Mouse (Mus musculus) hindbrain, embryonic 16.5 days (tissue): ENCODE data around the gene Elf1. TPM values are rescaled to one million over a fixed set of nuclear protein-coding genes. Genes with fewer than 3 reads are reported as not detected.
"Not testable (repeated sequence)": the region's sequence is repeated elsewhere in the genome, so short reads cannot be mapped to it uniquely, and the experiment has no call there.

Experiments
- ATAC-seq: fragments of 200-750 bp; cut with Nextera tagmentation; 2 replicates; pipeline ENCODE4 v1.8.0; 2017; ENCODE audit warnings: moderate TSS enrichment, moderate library complexity
- H3K27ac ChIP-seq: fragments of 300-500 bp; sonication (generic); 2 replicates; pipeline ENCODE4 v1.5.1; 2014; ENCODE audit warnings: low read depth, mild to moderate bottlenecking, control low read depth, low read length, moderate library complexity
- H3K27me3 ChIP-seq: fragments of 300-500 bp; sonication (generic); replicated peaks from 2 replicates; pipeline ENCODE4 v1.6.1; 2014; ENCODE audit warnings: low read length; ENCODE audit not compliant: control insufficient read depth, insufficient read depth
- H3K36me3 ChIP-seq: fragments of 300-500 bp; sonication (generic); 2 replicates; pipeline ENCODE4 v1.6.1; 2014; ENCODE audit warnings: mild to moderate bottlenecking, low read length, moderate library complexity, mixed read lengths; ENCODE audit not compliant: control insufficient read depth, insufficient read depth
- H3K4me1 ChIP-seq: fragments of 300-500 bp; sonication (generic); 2 replicates; pipeline ENCODE4 v1.6.1; 2014; ENCODE audit warnings: low read depth, low read length; ENCODE audit not compliant: control insufficient read depth, insufficient read depth
- H3K4me2 ChIP-seq: fragments of 300-500 bp; sonication (generic); 2 replicates; pipeline ENCODE4 v1.6.1; 2014; ENCODE audit warnings: mild to moderate bottlenecking, low read length, control low read depth, moderate library complexity
- H3K4me3 ChIP-seq: fragments of 300-500 bp; sonication (generic); 2 replicates; pipeline ENCODE4 v1.5.1; 2014; ENCODE audit warnings: mild to moderate bottlenecking, low read length, control low read depth, moderate library complexity
- H3K9ac ChIP-seq: fragments of 300-500 bp; sonication (generic); 2 replicates; pipeline ENCODE4 v1.6.1; 2014; ENCODE audit warnings: low read depth, mild to moderate bottlenecking, control low read depth, low read length, moderate library complexity
- H3K9me3 ChIP-seq: fragments of 300-500 bp; sonication (generic); 2 replicates; pipeline ENCODE4 v1.6.1; 2014; ENCODE audit warnings: mild to moderate bottlenecking, low read length, moderate library complexity; ENCODE audit not compliant: control insufficient read depth
- WGBS: fragments of 180-500 bp; shearing (Covaris S2); extraction: QIAGEN DNeasy Blood & Tissue Kit; methylation state at CpG from one replicate; pipeline ENCODE4 v1.1.7; 2014; 5-methylcytosine and 5-hydroxymethylcytosine counted together
- polyA plus RNA-seq: library from polyadenylated mRNA; unstranded; fragments of >200 nt; fragmentation: Nextera tagmentation; extraction: Ambion mirVana; gene quantifications from 2 replicates; pipeline ENCODE4 v1.2.1, GENCODE M21; 2015

The Elf1 gene
- polyA plus RNA-seq = 1.7 and 2.4 TPM in 2 replicates

DNA sequence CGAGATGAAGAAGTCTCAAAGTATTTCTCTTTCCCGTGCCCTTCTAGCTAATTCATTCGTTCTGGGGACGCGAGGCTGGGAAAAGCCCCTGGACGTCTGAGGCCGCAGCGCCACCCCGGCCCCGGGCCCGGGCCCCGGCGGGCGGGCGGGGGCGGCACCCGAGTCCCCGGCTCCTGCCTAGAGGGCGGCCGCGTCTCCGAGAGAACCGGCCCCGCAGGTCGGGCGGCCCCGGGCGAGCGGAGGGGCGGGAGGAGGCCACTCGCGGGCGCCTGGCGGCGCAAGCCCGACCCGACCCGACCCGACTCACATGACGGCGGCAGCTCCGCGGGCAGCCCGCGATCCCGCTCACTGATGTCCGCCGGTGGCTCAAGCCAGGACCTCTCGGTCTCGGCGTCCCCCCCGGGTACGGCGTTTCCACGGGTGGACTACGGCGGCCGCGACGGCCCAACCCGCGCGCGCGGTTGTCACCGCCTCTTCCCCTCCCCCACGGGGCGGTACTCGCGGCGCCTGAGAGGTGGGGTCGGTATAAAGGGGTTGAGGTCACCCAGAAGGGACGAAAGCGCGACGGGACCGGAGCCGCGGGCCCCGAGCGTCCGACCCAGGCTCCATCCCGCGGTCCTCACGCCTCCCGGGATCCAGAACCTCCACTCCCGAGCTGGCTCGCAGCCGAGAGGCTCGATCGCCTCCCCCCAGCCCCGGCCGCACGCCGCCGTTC lies at the start of gene Elf1:
Gene Elf1, plus strand, starts transcription at position 571 of the 715 bp plus-strand sequence.
- Histone ChIP-seq H3K9ac (peak within 1 kb of the TSS; percentile 99), H3K36me3 (peaks cover 4% of the 10 kb centered on the region), H3K4me2 (peak within 1 kb of the TSS; percentile 78), H3K4me3 (peak within 1 kb of the TSS; percentile 93), H3K9me3 (no peaks in the 10 kb centered on the region), H3K4me1 (peaks cover 24% of the 10 kb centered on the region), H3K27ac (peak within 1 kb of the TSS; percentile 100), H3K27me3 (no peaks in the 10 kb centered on the region)
- ATAC-seq = peak; percentile 76
- WGBS = 0% methylated on average over 56 of the region's 96 CpGs

DNA sequence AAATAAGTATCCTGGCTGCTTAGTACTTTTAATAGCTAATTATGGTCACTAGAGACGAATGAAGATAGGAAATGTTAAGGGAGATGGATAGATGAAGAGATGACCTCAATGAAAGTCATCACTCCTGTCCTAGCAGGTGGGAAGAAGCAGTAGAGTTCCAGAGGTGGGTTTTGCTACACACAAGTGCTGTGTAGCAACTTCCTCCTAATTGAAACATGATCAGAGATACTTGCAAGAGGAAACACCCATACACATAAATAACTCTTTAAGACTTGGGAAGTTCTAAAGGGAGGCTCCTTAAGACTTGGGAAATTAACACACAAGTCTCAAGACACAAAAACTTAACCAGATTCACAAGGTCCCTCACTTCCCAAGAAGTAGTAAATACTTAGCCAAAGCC lies 46.9 kb upstream of the Elf1 start:
- H3K9me3 ChIP-seq = peaks cover 3% of the 10 kb centered on the region; the same call in 1 of the 2 replicates
- WGBS = 83% methylated on average over 1 of the region's 1 CpGs

DNA sequence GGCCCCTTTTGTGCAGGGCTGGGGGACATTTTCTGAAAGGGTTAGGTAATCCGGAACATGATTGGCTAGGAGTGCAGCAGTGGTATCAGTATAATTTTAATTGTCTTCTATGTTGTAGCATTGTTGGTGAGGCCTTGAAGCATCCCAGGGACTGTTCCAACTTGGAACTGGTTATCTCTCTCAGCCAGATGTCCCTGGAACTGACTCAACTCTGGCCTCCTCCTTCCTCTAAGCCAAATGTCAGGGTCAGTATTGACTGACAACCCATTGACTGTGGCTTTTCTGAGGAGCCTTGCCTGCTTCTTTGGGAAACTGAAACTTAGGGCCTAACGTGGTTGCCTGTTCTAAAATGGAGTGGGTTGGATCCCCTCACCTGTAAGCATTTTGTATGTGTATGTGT lies 40.3 kb upstream of the Elf1 start:
- Histone ChIP-seq H3K4me1 (peaks cover 5% of the 10 kb centered on the region), H3K27ac (no peak overlapping the region), H3K4me3 (no peak overlapping the region), H3K9ac (no peak overlapping the region), H3K9me3 (peaks cover 3% of the 10 kb centered on the region; the same call in 1 of the 2 replicates), H3K36me3 (no peaks in the 10 kb centered on the region), H3K27me3 (no peaks in the 10 kb centered on the region), H3K4me2 (no peak overlapping the region)
- no peak for ATAC-seq
- 85% methylated on average over 2 of the region's 2 CpGs for WGBS

More for the DNA sequence above, 46.9 kb upstream of the Elf1 start:
- Histone ChIP-seq H3K9ac (no peak overlapping the region), H3K4me3 (no peak overlapping the region), H3K27me3 (no peaks in the 10 kb centered on the region), H3K4me1 (no peaks in the 10 kb centered on the region), H3K36me3 (no peaks in the 10 kb centered on the region), H3K4me2 (no peak overlapping the region), H3K27ac (no peak overlapping the region)
- no peak for ATAC-seq

GRCm38 (mm10) chr14:79441441-79441840 lies 39.6 kb upstream of the Elf1 start:
- peaks cover 7% of the 10 kb centered on the region for H3K4me1 ChIP-seq
- H3K9me3 ChIP-seq = peaks cover 3% of the 10 kb centered on the region; the same call in 1 of the 2 replicates
- no peak overlapping the region for H3K9ac ChIP-seq
- no peaks in the 10 kb centered on the region for H3K36me3 ChIP-seq
- no peak overlapping the region for H3K4me3 ChIP-seq
- no peak overlapping the region for H3K27ac ChIP-seq
- H3K4me2 ChIP-seq = no peak overlapping the region
- WGBS = 86% methylated on average over 5 of the region's 5 CpGs
- H3K27me3 ChIP-seq = no peaks in the 10 kb centered on the region
- ATAC-seq = no peak

DNA sequence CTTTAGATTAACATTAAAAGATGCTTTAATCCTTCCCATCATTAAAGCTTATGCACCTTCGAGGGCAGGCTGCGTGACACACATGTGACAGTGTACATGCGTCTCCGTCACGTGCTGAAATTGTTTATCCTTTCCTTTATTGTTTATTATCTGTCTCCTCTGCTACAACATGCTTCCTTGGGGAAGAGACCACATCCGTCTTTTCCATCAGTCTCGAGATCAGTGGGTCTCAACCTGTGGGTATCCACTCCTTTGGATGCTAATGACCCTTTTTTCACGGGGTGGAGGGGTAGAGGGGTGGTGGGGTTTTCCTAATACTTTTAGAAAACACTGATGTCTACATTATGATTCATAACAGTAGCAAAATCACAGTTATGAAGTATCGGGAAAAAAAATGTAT lies 36.4 kb upstream of the Elf1 start:
- H3K27ac ChIP-seq = peak overlapping the region; percentile 80
- H3K27me3 ChIP-seq = no peaks in the 10 kb centered on the region
- ATAC-seq = peak; percentile 50
- peak overlapping the region; percentile 28; the same call in 1 of the 2 replicates for H3K4me3 ChIP-seq
- peaks cover 3% of the 10 kb centered on the region; the same call in 1 of the 2 replicates for H3K9me3 ChIP-seq
- H3K4me1 ChIP-seq = peaks cover 7% of the 10 kb centered on the region
- WGBS = 69% methylated on average over 9 of the region's 9 CpGs
- H3K9ac ChIP-seq = no peak overlapping the region
- peak overlapping the region; percentile 56 for H3K4me2 ChIP-seq
- H3K36me3 ChIP-seq = no peaks in the 10 kb centered on the region

DNA sequence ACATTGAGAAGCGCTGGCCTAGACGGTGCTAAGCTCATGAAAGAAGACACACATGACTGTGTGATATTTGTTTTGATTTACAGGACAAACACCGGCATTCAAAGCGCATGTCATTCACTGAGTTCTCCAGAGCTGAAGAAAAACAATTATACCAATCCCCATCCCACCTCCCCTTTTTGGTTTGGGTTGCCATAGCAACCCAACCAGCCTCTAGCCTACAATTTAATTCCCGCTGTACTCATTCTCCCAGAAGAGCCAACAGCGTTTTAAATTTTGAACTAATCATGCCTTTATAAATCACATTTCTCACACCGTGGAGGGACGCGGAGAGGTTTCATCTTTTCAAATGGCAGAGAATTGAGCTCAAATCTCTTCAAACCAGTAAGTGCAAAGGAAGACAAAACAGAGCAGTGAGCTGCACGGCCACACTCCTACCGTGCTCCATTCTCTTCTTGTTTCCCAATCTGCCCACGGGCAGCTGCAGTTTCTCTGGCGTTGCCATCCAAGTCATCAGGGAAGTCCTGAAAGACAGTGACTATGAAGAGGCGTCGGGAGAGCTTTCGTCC lies 35.9 kb upstream of the Elf1 start:
- ATAC-seq = peak; percentile 86
- Histone ChIP-seq H3K36me3 (no peaks in the 10 kb centered on the region), H3K27me3 (no peaks in the 10 kb centered on the region), H3K4me2 (peak overlapping the region; percentile 56), H3K4me1 (peaks cover 7% of the 10 kb centered on the region), H3K4me3 (peak overlapping the region; percentile 28), H3K27ac (peak overlapping the region; percentile 80), H3K9me3 (no peaks in the 10 kb centered on the region), H3K9ac (peak overlapping the region; percentile 41)
- WGBS = 19% methylated on average over 16 of the region's 16 CpGs

DNA sequence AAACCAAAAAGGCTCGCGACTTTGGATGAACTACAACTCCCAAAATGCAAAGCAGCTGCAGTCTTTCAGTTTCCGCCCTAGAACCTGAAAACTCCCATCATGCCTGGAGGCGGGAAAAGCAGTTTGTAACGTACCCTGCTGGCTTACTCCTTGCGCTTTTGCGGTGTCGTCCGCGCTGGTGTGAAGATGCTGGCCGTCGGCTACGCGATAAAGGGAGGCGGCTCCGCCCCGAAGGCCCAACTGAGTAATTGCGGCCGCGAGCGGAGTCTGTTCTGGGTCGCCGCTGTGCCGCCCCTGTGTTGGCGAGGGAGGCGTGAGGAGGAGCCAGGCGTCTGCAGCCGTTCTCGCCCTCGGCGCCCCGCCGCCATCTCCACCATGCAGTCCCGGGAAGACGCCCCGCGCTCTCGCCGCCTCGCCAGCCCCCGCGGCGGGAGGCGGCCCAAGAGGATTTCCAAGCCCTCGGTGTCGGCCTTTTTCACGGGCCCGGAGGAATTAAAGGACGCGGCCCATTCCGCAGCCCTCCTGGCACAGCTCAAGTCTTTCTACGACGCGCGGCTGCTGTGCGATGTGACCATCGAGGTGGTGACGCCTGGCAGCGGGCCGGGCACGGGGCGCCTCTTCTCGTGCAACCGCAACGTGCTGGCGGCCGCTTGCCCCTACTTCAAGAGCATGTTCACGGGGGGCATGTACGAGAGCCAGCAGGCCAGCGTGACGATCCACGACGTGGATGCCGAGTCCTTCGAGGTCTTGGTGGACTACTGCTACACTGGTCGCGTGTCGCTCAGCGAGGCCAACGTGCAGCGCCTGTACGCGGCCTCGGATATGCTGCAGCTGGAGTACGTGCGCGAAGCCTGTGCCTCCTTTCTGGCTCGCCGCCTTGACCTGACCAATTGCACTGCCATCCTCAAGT lies 29.1 kb upstream of the Elf1 start, which contains the start of gene Kbtbd6:
Gene Kbtbd6, plus strand, starts transcription at position 155 of the 910 bp plus-strand sequence.
- Histone ChIP-seq H3K4me3 (peak within 1 kb of the TSS; percentile 68), H3K9ac (peak within 1 kb of the TSS; percentile 66), H3K4me2 (peak within 1 kb of the TSS; percentile 82)
- H3K9me3 ChIP-seq, H3K27ac ChIP-seq, H3K4me1 ChIP-seq, H3K36me3 ChIP-seq, H3K27me3 ChIP-seq: not testable (repeated sequence)
- peak; percentile 89 for ATAC-seq
- WGBS = 7% methylated on average over 30 of the region's 89 CpGs

- peak; percentile 55 for ATAC-seq
- H3K4me3 ChIP-seq, H3K9ac ChIP-seq, H3K4me1 ChIP-seq, H3K27me3 ChIP-seq, H3K4me2 ChIP-seq, H3K36me3 ChIP-seq, H3K27ac ChIP-seq, H3K9me3 ChIP-seq: not testable (repeated sequence)
- 93% methylated on average over 4 of the region's 10 CpGs for WGBS
Observed at GRCm38 (mm10) chr14:79452591-79452934, 28.4 kb upstream of the Elf1 start.

DNA sequence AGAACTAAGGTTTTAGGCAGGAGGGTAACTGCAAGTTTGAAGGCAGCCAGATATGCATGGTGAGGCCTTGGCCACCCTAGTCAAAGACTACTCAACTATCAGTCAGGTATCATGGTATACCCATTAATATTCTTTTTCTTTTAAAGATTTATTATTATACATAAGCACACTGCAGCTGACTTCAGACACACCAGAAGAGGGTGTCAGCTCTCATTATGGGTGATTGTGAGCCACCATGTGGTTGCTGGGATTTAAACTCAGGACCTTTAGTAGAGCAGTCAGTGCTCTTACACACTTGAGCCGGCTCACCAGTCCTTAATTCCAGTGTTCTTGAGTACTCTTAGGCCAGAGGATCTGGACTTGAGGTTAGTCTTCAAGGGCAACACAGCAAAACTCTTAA lies 20.6 kb upstream of the Elf1 start:
- Histone ChIP-seq H3K4me2 (no peak overlapping the region), H3K36me3 (peaks cover 16% of the 10 kb centered on the region), H3K4me1 (no peaks in the 10 kb centered on the region), H3K9me3 (no peaks in the 10 kb centered on the region), H3K9ac (no peak overlapping the region), H3K4me3 (no peak overlapping the region), H3K27me3 (no peaks in the 10 kb centered on the region), H3K27ac (no peak overlapping the region)
- ATAC-seq = no peak
- 94% methylated on average over 1 of the region's 1 CpGs for WGBS
